Mouse (Mus musculus): ENCODE measurements around the gene Ncor2.
A peak's percentile ranks its signal among the peaks of the same experiment; 100 is the strongest.

The Ncor2 gene

DNA sequence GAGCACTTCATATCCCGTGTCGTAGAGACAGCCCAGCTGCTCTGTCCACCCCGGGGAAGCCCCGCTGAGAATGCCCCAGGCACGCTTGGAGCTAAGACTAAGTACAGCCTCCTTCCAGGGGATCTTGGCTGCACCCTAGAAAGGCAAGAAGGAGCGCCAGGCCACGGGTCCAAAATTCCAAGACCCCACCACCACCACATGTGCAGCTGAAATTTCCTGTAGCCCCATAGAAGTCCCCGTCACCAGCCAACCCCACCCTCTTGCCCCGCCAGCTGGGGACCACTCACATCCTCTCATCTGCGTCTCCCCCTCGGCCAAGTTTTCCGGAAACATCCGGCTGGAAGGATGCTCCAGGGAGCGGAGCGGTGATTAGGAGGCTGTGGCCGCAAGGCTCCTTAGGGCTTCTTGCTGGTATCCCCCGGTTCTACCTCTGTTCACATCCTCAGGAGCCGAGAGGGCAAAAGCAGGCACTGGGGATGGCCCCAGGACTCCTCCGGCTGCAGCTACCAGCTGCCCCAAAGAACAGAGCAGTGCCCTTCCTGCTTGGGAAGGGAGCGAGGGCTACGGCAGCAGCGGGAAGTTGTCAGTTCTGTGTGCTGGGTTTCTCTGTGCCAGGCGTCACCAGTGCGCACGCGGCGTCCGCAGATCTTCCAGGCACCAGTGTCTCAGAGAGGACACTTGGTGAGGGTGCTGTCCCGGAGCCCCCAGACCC is 121.3 kb downstream of the Ncor2 start:
- DNase-seq: peak in 1 of 2 experiments; percentile 56

DNA sequence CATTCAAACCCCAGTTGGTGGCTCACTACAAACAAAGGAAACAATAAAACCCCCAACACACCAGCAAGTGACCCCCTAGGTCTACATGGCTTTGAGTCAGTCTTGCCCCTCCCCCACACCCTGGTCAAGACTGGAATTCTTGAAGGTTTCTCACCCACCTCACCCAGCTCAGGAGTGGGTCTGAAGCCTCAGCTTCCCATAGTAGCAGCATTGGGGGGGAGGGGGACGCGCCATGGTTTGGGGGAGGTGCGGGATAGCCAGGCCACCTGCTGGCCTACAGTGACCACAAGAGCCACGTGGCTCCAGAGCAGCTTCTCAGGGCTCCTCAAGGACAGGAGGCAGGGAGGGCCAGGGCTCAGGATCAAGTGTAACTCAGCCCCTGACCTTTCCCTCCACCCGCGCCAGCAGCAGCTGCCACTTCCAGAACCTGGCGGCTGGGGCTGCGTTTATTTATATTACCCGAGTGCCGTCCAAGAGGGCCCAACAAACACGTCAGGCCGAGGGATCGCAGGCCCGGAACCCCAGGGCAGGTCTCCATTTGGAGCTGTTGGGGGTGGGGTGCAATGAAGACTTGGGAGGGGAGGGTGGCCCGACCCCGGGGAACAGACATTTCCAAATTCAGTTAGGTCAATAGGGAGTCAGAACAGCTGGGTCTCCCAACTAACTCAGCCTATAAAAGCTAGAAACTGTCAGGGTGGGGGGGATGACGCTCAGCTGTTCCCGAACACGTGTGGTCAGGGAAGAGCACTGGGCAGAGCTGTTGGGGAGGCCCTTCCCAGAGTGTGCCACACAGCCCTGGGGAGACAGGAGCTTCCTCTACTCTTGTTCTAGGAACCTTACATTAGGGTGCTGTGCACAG is 122.1 kb downstream of the Ncor2 start:
- DNase-seq: peak in 1 of 2 experiments; percentile 66

DNA sequence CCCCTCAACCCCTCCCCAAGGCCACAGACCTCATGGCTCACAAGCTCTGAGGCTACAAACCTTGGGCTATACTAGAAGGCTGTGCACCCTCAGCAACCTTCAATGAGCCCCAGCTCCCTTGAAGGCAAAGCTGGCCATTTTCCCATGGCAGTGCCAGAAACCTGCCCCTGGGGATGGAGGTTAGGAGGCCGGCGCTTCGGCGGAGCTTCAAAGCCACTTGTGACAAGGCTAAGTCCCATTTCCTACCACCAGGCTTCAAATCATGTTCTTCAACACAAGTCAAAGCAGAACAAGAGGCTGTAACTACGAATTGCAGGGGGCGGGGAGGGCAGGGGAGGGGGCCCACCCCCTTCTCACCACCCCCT is 122.7 kb downstream of the Ncor2 start:
- DNase-seq: no peak

DNA sequence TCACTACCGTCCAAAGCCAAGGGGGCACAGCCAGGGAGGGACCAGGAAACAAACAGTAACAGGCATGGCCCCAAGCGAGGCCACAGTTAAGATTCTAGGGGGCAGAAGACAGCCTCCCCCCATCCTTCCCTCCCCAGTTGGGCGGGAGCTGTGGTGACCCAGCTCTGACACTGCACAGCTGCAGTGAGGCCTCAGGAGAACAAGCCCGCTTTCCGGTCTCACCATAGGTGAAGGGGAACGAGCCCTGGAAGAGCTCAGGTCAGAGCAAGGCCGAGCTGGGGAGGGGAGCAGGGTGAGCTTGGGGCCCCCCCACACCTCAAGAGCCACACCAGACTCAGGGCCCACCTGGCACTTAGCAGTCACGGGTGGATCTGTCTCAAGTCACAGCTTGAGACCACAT is 123.1 kb downstream of the Ncor2 start:
- no peak for DNase-seq

DNA sequence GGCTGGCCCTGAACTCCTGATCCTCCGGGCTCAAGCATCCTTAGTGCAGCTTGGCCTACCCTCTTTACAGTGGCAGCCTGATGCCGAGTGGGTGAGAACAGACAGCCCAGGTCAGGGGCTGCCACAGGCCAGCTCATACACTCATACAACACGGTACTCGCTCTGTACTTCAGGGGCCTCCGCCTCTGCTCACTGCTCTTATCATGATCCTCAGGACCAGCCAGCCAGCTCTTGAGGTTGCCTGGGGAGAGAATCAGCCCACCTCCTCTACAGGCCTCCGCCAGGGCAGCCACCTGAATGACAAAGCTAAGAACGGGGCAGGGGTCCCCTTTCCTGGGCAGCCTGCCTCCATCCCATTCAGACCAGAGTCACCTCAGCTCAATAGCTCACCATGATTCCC is 125.4 kb downstream of the Ncor2 start:
- DNase-seq: no peak

DNA sequence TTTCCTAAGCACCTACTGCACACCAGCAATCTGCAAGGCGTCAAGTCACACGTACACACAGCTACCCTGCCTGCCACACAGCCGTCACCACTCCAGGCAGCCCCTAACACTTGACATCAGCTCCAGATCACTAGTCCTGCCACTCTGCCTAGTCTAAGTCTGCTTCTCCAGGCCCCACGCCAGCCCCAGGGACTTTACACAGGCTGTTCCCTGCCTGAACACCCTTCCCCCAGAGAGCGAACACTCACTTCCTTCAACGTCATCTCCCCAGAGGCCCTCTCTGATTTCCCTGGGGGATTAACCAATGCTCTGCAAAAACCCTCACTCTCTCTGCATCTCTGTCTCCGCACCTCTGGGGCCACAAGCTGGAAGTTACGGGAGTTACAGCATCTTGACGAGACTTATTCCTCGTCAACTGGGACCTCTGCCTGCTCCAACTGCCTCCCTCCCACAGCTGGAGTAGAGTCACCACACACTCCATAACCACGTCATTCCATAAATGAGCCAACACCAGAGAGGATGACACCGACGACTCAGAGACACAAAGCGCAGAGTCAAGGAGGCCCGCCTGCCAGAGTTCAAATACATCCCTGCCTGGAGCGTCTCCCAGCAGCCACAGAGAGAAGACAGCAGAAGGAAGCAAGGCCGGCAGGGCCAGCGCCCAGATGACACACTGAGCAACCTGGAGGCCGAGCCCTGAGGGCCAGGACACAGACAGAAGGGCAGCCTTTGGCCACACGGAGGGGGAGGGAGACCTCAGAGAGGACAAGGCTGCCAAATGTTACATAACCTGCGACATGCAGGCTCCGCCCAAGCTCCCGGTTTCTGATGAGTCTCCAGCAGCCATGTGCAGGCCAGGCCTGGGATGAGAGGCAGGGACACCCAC is 126.2 kb downstream of the Ncor2 start:
- peak; percentile 76 to 82 for DNase-seq

DNA sequence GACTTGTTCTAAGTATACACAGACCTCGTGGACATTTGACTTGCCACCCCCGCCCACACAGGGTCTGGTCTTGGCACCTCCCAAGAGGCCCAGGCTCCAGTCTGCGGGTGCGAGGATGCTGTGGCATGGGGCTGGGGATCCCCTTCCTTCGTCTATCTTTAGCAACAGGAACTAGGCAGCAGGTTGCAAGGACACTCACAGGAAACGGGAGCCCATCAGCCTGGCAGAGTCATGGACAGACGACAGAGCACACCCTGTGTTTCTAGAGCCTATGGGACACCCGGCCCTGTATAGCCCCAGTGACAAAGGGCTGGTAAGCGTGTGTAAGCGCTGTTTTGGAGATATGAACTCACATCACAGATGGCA is 126.8 kb downstream of the Ncor2 start:
- no peak for DNase-seq

DNA sequence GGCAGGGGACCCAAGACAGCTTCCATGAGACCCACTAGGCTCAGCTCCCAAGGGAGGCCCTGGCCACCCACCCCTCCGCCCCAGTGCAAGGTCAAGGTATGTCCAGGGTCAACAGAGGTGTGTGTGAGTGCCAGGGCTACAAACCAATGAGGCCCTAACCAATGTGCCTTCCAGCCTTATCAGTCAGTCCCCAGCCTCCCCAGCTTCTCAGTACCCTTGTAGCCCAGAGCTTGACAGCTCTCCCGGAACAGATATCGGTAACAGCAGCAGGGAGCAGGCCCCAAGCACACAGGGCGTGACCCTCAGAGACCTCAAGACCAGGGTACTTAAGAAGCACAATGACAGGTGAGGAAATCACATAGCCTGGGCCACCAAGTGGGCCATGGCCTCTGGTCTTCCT is 129.5 kb downstream of the Ncor2 start:
- DNase-seq: no peak

DNA sequence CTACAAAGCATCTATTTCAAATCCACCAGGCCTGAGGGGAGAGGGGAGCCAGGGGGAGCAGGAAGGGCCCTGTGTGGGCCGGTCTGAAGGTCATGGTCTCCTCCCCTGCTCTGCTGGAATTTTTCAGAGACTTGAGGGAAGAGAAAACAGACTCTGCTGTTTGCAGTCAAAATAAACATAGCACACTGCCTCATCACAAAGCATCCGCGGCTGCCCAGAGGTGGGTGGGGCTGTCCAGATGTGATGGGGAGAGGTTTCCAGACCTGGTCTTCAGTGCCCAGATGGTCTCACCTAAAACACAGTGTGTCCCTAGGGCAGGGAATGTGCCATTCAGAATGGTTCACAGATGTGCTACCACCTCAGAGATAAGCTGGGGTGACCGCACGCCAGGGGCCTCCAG is 132.6 kb downstream of the Ncor2 start:
- DNase-seq: no peak

DNA sequence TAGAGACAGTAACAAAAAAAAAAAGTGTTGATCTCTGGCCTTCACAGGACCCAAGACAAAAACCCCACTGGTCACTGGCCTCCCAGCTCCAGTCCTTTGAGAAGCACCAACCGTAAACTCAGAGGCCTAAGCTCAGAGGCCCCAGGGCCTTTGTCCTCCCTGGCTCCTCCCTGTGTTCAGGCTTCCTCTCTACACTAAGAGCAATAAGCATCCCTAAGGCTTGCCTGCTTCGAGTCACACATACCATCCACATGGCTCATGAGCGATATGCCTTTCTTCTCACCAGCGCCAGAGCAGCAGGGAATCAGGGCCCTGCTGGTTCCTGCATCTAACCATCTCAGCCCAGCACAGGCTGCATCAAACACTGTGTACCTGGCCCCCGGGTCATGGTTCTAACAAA is 133.8 kb downstream of the Ncor2 start:
- DNase-seq: no peak

DNA sequence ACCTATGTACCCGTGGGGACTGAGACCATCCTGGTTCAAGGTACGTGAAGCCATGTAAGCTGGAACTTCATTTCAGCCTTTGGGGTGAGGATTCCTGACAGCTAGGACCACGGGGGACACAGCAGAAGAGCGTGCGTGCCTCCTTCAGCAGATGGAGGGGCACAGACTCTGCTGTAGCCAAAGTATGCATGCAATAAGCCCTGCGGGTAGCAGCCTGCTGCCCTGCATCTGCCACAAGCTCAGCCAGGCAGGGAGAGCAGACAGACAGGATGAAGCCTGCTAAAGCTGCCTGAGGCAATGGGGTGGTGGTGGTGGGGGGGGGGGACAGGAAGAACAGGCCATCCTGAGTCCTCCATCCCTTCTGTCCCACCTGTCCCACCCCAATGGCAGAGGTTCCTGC is 135.6 kb downstream of the Ncor2 start:
- DNase-seq: no peak

DNA sequence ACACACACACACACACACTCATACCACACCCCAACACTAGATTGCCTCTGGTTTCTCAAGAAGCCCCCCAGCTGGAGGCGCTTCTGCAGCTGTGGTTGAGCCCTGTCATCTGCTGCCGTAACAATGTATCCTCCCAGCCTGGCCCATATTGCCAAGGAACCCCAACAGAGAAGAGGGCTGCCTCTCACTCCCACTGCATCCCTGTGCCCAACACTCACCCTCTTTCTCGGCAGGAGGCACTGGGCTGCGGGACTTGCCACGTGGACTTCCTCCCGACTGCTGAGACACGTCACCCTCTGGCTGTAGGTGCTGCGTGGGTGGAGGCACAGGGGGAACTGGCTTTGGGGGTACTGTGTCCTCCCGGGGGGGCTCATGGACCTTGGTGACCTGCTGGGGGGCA is 137.4 kb downstream of the Ncor2 start:
- no peak for DNase-seq

DNA sequence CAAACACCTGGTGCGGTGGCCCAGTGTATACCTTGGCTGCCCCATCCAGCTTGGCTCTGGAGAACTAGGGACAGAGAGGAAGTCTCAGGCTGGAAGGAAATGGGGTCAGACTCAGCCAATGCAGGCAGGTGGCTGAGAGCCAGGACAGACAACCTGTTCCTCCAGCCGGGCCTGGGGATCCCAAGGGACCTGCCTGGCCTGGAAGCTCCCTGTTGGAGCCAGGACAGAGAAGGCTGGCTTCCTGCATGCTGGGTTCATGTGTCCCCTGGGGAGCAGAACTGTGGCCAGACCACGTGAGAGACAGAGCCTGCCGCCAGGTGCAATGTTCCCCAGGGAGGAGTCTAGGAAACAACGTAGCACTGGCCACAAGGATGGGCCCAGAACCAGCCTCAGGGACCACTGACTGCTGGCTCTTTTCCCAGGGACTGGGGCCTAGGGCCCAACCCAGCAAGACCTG is 138.9 kb downstream of the Ncor2 start:
- DNase-seq: peak; percentile 88

DNA sequence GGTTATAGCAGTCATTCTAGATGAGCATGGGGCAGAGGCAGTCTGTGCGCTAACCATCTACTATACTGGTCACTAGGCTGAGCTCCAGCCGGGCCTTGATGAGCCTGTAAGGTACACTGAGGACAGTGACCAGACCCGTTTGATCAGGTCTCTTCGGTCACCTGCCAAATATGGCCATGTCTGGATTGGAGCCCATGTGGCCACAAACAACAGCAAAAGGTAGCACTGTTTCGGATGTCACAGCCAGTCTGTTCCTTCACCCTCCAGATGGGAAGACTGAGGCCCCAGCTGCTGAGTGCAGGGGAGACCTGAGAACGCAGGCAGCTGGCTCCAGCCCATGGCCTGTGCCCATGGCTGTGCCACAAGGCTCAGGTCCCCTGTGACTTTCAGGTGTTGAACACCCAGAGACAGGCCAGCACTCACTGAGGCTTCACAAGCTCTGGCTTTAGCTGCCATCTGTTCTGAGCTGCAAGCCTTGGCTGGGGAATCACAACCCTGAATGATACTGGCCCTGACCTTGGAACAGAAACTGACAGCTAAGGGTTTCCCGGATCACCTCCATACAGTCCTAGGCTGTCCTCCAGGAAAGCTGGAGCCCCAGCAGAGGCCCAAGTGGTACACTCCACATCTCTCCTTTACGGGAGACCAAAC is 139.5 kb downstream of the Ncor2 start:
- peak; percentile 57 to 67 for DNase-seq

DNA sequence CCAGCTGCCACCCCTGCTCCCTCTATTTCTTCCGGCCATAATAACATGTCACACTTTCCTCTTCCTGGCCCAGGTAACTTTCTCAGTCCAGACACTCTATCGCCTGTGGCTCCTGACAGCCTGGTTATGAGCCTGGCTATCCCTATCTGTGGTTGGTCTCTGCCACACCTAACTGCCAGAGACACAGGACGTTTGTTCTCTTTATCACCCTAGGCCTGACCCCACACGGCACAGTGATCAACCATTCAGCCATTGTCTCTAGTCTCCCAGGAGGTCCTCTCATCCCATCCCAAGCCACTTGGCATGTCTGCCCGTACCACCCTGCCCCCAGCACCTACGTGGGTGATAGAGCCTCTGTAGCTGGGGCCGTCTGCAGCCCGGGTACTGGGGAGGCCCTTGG is 142.5 kb downstream of the Ncor2 start:
- no peak for DNase-seq

DNA sequence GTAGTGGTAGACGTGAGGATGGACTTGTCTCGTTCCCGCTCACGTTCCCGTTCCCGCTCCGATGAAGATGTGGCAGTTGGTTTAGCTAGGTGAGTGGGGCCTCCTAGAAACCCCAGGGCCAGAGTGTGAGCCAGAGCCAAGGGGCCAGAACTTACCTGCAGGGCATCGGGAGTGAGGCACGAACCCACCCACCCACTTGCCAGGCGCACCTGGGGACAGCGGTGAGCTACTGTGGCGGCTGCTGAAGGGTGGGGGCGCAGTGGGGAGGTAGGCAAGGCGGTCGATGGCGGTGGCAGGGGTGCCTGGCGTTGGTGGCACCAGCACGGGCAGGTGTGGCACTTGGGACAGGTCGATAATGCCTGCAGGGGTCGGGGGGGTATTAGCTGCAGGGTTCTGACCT is 150.1 kb downstream of the Ncor2 start:
- DNase-seq: no peak

DNA sequence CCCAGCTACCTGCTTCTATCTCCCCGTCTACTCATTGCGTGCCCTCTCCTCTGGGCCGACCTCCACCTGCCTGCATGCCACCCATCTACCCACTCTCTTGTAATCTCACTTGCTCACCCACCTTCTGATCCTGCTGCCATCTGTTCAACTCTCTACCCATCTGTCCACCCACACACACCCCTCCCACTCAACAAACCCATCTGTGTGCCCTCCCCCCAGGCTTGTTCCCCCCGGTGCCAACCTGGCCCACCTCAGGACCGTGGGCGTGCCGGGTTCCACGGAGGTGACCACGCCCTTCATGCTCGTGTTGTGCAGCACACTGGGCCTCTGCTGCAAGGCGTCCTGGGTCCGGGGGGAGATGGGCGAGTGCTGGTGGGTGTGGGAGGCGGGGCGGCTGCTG is 150.6 kb downstream of the Ncor2 start:
- no peak for DNase-seq

DNA sequence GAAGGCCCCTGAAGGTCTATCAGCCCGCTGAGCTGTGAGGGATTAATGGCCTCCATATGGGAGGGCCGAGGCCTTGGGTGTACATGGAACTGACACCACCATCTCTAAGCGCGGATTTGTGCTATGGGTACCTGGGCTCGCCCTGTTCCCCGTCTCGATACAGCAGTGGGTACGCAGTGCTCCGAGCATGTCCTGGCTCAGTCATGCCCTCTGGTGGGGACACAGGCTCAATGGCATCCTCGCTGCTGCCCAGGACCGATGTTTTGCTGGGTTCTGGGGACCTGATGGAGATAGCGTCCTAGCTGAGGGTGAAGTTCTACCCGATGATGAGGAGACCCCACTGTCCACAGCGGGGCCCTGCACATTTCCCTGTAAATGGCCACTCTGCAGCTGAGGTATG is 155.0 kb downstream of the Ncor2 start:
- peak; percentile 79 to 85 for DNase-seq

DNA sequence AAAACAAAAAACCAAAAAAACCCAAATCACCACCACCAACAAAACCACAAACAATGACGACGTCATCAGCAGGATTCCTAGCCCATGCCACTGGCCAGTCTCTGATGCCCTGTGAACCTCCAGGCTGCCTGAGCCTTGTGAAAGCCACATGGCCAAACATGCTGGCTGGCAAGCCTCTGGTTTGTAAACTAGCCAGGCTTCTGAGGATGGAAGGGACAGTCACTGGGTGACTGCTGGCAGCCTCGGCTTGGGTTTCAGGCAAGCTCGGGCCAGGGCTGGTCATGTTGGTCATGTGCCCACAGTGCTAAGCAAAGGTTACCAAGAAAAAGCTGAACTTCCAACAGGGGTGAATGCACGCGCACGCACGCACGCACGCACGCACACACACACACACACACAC is 157.7 kb downstream of the Ncor2 start:
- peak; percentile 90 to 91 for DNase-seq

DNA sequence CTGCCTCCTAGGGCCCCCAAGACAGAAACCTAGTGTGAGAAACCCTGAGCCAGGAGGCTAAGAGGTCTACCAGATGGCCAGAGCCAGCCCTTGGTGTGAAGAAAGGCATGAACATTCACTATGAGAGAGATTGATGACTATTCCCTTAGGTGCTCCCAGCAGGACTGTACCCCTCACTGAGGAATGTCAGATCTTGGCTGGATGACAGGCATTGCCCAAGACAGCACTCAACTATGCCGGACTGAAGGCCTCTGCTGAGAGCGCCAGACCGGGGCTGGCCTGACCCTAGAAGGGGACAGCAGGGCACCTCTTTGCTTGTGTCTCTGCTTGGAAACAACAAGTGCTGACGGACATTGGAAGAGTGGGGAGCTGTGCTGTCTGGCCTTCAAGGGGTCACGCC is 159.9 kb downstream of the Ncor2 start:
- no peak for DNase-seq

DNA sequence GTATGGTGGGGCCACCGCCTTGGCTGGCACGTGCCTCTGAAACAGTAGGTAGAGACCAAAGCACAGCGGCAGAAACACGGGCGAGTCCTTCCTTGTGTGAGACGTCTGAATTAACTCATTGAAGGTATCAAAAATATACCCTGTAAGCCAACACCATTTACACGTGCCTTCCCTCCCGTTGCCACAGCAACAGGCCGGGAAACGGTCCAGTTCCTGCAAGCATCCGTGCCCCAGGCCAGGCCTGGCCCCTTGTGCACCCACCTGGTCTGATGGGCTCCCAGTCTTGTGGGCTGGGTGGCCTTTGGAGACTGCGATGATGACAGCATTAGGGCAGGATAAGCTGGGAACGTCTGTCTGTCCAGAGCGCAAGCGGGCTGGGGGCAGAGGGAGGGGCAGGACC is 161.7 kb downstream of the Ncor2 start:
- DNase-seq: peak; percentile 86 to 87

DNA sequence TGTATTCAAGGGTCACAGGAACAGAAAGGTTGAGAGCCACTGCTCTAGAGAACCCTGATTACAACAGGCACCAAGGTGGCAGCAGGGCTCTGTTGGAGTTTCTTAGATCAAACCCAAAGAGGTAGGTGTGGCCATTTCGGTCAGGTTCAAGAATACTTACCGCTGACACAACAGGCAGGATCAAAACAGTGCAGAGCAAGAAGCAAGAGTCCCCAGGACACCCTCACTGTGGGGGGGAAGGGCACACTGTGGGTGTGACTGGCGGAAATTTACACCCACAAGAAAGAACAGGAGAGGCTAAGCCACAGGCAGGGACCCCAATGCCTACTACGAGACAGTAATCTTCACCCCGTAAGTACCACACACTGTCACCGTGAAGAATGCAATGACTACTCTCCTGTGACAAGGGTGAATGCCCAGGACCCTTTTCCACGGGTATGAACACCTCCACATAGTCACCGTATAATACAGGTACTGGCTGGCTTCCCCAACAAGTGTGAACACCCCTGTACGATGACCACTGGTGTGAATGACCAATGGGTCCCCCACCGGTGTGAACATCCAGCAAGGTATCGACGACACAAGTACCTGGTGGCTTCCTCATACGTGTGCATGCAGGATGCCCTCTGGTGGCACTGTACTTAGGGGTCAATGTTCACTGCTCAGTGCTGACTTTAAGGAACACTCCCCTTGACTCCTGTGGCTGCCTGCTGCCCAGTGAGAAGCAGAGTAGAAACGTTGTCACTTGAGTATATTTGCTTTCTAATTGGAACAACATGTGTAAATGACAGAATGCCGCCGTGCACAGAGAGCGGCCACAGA is 162.4 kb downstream of the Ncor2 start:
- DNase-seq: no peak
